Mouse (Mus musculus): ENCODE results near the gene Rpl21.

The Rpl21 gene

DNA sequence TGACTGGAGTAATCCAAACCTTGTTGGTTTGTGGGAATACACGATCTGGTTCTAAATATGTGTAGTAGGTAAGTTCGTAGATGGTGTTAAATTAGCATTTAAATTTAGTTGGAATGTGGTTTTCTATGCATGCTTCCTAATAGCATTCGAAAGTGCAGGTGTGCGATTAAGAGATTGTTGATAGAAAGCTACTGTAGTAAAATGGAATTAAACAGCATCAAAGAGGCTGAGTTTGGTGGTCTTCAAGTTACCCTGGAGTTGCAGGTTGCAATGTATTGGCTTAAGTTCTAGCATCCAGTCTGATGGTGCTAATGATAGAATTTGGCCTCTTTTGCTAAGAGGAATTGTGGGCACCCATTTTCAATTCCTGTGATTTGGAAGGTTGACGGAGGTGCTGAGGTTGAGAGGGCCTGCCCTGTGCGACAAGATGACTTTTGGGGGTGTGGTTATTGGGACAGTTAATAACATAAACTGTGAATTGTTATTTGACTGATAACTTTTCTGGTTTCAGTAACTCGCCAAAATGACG lies 1.0 kb downstream of the Rpl21 start:
- DNase-seq (ENCODE audit: low read depth, low spot score), result no peak

DNA sequence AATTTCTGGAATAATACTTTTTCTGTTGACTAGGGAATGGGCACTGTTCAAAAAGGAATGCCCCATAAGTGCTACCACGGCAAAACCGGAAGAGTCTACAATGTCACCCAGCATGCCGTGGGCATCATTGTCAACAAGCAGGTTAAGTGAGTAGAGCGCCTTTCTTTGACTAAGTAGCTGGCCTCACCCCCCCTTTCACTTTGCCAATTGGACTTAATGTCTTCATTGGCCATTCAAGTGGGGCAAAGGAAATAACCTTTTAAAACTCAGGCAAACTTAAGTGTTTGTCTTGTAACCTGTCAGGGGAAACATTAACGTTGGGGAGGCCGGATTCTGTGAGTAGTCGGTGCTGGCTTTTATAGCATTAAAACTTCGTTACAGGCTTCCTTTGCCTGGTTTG lies 2.3 kb downstream of the Rpl21 start:
- DNase-seq (ENCODE audit: low read depth, low spot score), result no peak

DNA sequence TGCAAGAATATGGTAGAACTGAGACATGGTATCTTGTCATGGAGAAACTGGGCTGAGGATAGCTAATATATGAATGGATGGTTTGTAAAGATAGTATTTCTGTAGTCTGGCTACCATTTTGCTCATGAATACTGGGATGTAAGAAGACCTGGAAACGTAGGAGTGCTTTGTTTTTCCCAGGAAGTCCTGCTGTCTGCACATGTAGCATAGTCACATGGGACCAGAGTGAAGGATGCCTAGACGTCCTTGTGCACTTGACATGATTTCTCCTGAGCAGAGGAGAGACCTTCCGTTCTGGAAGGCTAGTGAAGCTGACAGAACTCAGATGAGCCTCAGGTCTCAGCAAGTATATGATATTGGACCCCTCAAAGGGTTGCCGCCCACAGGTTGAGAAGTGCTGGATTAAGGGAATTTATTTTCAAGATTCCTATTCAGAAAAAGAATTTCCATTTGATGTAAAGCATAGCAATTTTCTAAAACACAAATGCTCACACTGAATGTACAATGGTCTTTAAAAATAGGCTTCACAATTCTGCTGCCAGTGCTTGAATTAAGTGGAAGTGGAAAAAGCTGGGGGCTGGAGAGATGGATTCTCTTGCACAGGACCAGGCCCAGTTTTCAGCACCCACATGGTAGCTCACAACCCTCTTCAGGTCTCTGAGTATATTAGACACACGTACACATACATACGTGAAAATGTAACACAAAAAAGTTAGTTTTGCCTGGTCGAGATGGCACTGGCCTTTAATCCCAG lies 5.5 kb downstream of the Rpl21 start:
- peak; percentile 12 for DNase-seq (ENCODE audit: low read depth, low spot score)

DNA sequence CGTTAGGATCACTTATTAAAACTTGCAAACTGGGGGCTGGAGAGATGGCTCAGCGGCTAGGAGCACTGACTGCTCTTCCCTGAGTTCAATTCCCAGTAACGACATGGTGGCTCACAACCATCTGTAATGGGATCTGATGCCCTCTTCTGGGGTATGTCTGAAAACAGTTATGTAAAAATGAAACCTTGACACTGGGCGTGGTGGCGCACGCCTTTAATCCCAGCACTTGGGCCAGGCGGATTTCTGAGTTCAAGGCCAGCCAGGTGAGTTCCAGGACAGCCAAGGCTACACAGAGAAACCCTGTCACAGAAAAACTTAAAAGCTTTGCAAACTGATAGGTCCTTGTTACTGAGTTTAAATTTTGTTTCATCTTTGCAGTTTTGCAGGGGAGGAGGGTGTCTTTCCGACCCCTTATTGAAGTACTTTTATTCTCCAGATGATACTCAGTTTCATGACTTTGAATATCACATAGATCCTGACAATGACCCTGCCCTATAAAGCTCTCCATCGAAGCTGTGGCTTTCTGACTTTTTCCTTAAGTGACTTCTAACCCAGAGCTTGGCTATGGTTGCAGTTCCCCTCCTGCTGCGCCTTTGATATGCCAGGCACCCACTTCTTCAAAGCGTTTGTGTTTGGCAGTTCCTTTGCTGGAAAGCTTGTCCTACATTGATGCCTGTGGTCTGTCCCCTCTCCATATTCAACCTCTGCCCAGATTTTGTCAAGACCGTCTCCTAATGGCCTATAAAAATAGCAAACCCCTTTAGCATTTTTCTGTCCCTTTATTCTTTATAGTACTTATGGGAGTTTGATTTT lies 6.4 kb downstream of the Rpl21 start:
- peak; percentile 25 for DNase-seq (ENCODE audit: low read depth, low spot score)

DNA sequence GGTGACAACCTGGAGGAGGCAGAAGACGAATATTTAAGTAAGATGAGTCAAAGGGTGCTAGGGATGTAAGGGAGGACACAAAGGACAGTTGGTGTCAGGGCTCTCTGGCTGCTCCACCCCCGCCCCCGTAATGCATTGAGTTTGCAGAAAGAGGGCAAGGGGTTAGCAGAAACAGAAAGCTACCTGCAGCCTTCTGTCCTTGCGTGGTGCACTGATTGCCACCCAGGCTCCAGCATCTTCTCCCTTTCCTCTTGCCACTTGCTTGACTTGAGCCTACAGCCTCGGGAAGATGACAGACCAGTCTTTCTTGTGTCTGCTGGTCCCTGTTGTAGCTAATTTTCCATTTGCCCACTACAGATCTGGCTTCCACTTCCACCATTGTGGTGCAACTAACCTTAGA lies 7.1 kb downstream of the Rpl21 start:
- DNase-seq (ENCODE audit: low read depth, low spot score), result no peak

DNA sequence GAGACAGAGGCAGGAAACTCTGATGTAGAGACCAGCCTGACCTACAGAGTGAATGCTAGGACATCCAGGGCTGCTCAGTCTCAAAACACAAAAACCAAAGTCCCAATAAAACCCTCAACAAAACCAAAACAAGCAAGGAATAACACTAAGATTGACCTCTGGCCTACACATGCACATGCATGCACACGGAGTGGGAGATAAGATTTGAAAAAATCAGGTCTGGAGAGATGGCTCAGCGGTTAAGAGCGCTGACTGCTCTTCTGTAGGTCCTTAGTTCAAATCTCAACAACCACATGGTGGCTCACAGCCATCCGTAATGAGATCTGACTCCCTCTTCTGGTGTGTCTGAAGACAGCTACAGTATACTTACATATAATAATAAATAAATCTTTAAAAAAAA lies 7.7 kb downstream of the Rpl21 start:
- no peak for DNase-seq (ENCODE audit: low read depth, low spot score)

DNA sequence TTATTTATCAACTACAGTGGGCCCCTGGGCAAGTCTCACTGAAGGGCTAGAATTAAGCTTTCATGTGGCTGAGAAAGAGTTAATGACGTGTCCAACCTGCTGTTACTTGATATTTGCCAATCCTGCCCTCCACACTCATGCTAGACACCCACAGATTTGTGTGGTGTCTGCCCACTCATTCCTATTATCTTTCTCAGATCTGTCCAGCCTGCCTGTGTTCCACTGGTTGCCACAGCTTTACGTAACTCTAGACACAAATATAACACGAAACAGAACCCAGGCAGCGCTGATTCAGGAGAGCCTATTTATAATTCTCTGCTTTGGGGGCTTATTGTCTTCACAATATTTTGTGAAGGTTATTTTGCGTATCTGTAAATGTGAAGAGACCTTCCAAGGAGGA lies 8.6 kb downstream of the Rpl21 start:
- no peak for DNase-seq (ENCODE audit: low read depth, low spot score)

DNA sequence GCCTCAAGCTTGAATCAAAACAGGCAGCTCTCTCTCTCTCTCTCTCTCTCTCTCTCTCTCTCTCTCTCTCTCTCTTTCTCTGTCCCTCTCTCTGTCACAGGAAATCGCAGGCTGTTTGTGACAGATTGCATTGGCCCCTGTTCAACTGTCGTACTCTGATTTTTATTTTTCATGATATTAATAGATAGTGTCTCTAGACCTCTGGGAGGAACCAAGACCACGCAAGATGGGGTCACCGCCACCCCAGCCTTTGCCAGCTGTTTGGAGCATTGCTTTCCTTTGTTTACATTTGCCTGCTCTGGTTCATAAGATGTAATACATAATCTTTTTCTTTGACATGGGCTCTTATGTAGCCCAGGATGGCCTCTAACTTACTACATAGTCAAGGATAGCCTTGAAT lies 9.3 kb downstream of the Rpl21 start:
- DNase-seq (ENCODE audit: low read depth, low spot score), result no peak

DNA sequence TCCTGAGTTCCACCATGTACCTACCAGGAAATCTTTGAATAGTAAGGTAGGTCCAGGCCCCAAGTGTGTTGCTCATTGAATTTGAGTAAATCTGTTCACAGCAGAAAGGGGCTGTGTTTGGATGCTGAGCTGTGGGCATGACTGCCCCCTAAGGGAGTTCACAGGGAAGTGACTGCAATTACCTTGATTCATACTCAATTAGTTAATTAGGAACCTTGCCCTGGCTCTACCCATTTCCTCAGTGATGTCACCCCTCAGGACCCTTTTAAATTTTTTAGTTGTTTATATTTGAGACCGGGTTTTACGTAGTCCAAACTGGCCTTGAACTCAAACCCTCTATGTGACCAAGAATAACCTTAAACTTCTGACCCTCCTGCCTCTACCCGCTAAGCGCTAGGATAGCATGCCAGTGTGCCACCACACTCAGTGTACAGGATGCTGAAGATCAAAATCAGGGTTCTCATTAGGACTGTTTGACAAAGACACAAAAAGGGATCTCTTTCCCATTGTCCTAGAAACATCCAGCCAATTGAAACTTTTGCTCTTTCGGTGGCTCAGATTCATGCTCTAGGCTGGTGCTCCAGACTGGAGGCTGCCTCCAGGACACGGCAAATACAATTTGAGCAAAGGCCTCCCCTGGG lies 11.7 kb downstream of the Rpl21 start:
- no peak for DNase-seq (ENCODE audit: low read depth, low spot score)

DNA sequence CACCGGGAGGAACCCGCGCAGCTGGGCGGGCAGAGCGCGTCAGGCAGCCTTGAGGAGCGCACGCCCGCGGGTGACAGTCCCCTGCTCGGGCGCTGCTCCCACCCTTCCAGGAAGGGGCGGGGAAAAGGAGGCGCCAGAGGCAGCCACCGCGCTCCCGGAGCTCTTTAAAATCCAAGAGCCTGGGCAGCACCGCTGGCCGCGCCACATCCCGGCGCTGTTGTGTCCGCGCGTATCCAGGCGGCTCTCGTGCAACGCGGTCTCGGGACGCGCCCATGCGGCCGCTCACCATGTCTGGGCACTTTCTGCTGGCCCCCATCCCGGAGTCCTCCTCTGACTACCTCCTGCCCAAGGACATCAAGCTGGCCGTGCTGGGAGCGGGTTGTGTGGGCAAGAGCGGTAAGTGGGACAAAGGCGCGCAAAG lies 12.3 kb downstream of the Rpl21 start, which contains the start of gene Rasl11a:
Rasl11a (plus strand) TSS at position 127 of the 421 bp plus-strand sequence.
- DNase-seq (ENCODE audit: low read depth, low spot score), result no peak

DNA sequence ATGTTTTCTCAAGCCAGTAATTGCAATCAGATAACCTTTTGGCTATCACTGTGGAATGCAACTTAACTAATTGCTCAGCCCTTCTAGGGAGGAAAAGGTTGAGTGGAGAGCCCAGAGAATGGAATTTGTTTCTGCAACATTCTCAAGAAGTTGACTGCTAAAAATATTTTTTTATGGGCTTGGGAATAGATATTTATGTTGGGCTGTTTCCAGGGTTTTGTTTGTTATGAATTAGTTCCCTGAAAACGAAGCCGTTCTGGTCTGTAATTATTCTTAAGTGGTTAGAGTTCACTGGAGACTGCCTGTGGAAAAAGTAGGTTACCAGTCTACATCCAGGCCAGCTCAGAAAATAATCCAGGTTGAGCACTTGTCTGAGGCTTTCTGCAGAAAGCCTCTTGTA lies 13.8 kb downstream of the Rpl21 start:
- no peak for DNase-seq (ENCODE audit: low read depth, low spot score)

DNA sequence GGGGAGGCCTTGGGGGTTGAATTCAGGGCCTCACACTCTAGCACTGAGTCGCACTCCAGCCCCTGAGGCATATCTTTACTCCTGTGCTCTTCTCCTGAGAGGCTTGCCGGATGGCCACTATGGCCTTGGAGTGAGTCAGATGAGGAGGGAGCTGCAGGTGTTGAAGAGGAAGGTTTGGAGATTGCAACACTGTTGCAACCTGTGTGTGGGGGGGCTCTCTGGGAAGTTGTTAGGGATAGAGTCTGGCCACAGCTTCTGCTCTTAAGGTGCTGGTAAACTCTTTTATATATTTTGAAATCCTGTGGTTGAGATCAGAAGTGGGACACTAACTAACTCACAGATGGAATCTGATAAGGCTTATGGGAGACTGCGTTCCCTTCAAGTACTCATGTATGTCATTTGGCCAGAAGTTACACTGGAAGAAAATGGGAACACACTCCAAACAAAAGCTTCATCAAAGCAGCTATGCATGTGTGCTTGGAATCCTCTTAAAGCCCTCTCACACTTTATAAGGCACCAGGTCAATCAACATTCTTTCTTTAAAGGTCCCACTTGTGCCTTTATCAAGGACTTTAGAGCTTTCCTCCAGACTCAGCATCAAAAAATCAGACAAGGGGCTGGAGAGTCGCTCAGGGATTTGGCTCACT lies 16.4 kb downstream of the Rpl21 start:
- no peak for DNase-seq (ENCODE audit: low read depth, low spot score)

DNA sequence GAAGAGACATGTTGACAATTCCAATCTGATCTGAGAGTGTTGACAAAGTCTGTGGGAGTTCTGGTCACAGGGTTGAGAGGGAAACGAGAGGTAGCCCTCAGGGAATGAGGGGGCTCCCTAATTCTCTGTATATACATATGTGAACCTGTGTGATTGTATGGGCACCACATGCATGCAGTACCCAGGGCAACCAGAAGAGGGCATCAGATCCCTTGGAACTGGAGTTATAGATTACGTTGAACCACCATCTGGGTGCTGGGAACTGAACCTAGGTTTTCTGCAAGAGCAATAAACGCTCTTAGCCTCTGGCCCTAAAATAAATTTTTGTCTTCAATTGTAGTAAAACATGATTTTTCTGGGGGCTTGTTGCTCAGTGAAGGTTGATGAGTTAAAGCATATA lies 23.4 kb downstream of the Rpl21 start:
- DNase-seq (ENCODE audit: low read depth, low spot score), result no peak

DNA sequence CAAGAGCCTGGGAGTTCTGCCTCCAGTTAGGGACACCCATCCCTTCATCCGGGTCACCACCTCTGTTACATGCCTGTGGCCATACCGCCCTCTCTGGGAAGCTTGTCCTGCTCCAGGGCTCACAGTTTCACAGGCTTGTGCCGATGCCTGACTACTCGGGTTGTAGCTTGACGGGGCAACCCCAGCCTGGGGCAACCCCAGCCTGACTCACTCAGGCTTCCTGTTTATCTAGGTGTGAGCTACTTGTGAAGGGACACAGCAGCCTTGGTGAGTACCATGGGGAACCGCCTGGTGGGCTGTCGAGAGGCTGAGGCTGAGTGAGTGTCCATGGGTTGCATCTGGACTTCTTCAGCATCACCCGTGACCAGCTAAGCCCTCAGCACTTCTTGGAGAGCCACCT lies 24.9 kb downstream of the Rpl21 start:
- DNase-seq (ENCODE audit: low read depth, low spot score), result peak; percentile 48

DNA sequence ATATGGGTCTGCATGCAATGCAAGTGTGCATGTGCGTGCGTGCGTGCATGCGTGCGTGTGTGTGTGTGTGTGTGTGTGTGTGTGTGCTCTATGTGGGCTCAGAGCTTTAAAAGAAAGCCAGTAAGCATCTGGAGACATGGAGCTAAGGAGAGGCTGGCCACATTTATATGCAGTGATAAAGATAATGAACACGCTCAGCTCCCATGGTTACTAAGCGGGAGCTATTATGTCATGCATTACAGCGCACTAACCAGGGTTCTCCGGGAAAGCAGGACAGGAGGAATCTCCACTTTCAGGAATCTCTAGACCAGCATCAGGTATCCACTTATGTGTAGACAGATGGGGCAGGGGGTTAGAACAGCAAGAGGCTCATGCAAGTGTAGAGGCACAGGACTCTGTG lies 26.1 kb downstream of the Rpl21 start:
- no peak for DNase-seq (ENCODE audit: low read depth, low spot score)

DNA sequence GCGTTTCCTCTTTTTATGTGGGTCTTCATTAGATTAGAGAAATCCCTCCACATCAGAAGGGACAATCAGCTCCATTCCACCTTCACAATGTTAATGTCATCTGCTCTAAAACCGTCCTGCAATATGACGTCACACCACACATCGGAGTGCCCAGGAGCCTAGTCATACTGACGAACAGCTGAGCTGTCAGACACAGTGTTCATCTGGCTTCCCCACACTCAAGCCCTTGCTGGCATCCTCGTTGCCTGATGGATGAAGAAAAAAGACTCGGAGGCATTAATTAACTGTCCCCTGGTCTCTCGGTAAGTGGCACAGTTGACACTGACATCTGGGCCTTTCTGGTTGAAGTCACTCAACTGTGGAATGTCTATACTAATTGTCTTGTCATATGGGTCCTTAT lies 26.6 kb downstream of the Rpl21 start:
- no peak for DNase-seq (ENCODE audit: low read depth, low spot score)

DNA sequence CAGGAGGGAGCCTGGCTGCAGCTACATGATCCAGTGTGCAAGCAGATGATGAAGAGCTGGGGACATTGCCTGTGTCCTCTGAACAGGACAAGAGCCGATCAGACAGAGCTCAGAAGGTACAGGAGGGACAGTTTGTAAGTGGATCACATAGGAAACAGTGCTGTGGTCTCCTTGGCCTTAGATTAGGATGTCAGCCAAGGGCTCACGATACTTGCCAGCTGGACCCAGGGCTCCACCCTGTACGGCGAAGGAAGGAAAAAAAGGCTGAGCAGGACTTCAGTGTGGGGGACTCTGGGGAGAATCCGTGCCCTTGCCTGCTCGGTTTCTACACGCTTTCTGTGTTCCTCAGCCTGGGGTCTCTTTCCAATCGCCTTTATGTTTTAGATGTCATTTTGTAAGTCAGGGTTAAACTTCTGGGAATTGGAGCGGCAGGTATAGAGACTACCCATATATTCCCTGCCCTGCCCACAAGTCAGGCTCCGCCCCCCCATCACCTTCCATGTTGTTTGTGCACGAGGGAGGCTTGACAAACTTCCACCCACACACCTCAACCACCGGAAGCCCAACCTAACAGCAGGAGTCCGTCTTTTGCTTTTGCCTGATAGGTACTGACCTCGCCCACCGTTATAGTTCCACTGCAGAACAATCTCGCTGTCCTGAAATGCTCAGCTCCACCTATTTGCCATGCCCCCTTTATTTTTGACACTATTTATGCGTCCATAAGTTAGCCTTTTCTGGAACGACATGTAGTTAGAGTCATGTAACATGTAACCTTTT lies 27.7 kb downstream of the Rpl21 start:
- no peak for DNase-seq (ENCODE audit: low read depth, low spot score)

DNA sequence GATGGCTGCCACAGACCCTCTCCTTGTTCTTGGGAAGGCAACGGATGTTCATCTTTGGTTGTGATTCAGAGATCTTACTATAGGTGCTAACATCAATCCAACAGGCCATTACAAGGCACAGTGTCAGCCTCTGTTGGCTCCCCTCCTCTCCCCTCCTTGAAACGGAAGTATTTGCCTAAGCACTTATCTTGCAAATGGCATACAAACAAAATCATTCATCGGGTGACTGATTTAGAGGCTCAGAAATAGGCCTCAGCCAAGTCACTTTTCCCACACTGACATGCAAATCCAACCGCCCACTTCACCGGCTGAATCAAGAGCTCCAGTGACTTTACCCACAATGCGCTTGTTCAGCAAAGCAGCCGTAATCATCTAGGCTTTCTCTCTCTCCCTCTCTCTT lies 28.9 kb downstream of the Rpl21 start:
- peak; percentile 56 for DNase-seq (ENCODE audit: low read depth, low spot score)

DNA sequence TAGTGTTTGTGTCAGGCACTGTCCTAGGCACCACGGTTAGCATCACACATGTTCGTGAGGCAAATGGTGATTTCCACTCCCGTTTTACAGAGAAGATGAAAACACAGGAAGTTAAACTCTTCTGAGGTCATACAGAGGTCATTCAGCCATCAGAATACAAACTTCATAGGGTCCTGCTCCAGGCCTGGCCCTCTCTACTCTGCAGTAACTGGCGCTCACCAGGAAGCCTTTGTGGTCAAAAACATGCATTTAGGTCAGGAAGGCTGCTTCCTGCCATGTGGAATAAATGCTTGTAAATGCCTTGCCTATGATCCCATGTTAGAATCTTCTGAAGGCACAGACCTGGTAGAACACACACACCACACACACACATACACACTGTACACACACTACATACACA lies 32.8 kb downstream of the Rpl21 start:
- DNase-seq (ENCODE audit: low read depth, low spot score), result no peak

DNA sequence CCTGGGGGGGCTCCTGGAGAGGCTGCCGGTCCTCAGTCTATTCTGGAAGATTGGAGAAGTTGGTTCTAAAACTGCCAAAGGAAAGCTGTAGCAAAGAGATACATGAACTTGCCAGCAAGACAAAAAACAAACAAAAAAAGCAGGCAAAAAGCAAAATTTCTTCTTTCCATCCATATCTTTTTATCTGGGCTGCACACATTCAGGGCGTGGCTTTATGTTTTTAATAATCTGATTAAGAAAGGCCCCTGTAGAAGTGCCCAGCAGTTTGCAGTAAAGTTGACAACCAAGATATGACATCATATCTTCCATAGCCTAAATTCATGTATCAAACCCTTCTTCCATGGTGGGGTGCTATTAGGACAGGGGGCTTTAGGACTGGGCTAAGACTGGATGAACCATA lies 33.6 kb downstream of the Rpl21 start:
- DNase-seq (ENCODE audit: low read depth, low spot score), result no peak

All from A20 (cell line).